Mouse (Mus musculus) C2C12 (cell line): ENCODE measurements around the gene Rps25. TPM values are rescaled to one million over a fixed set of nuclear protein-coding genes. Genes with fewer than 3 reads are reported as not detected.
A peak's percentile ranks its signal among the peaks of the same experiment; 100 is the strongest.
"Not testable (repeated sequence)": the region's sequence is repeated elsewhere in the genome, so short reads cannot be mapped to it uniquely, and the experiment has no call there.

ENCODE experiments used
- H3K27me3 ChIP-seq: one replicate; pipeline ENCODE4 v1.6.1; 2011; ENCODE audit not compliant: control insufficient read depth, insufficient read depth, insufficient read length
- H3K36me3 ChIP-seq: one replicate; pipeline ENCODE4 v1.6.1; 2011; ENCODE audit not compliant: control insufficient read depth, insufficient read depth
- H3K4me3 ChIP-seq: one replicate; pipeline ENCODE4 v1.5.1; 2011; ENCODE audit warnings: mild to moderate bottlenecking, control low read depth; ENCODE audit not compliant: poor library complexity, insufficient read depth, severe bottlenecking
- H3K79me2 ChIP-seq: one replicate; pipeline ENCODE4 v1.6.1; 2011; ENCODE audit not compliant: control insufficient read depth, insufficient read depth
- H3K79me3 ChIP-seq: one replicate; pipeline ENCODE4 v1.6.1; 2011; ENCODE audit warnings: low read depth, control low read depth
- H3ac ChIP-seq: one replicate; pipeline ENCODE3; 2011; ENCODE audit warnings: low read depth; ENCODE audit not compliant: control insufficient read depth, insufficient read length
- CEBPB ChIP-seq: IDR thresholded peaks from one replicate; pipeline ENCODE4 v1.6.1; 2011; ENCODE audit warnings: low read depth, mild to moderate bottlenecking, control low read depth, moderate library complexity
- CTCF ChIP-seq: IDR thresholded peaks from one replicate; pipeline ENCODE4 v1.5.1; 2011; ENCODE audit not compliant: control insufficient read depth, insufficient read depth, insufficient read length
- FOSL1 ChIP-seq: IDR thresholded peaks from one replicate; pipeline ENCODE4 v1.8.0; 2011; ENCODE audit warnings: mild to moderate bottlenecking, low read length; ENCODE audit not compliant: poor library complexity, insufficient read depth, severe bottlenecking
- MAX ChIP-seq: IDR thresholded peaks from one replicate; pipeline ENCODE4 v1.6.1; 2011; ENCODE audit warnings: mild to moderate bottlenecking, control low read depth
- MYOD1 ChIP-seq: IDR thresholded peaks from one replicate; pipeline ENCODE4 v1.6.1; 2011; ENCODE audit warnings: low read depth; ENCODE audit not compliant: control insufficient read depth, insufficient read length
- MYOG ChIP-seq: IDR thresholded peaks from one replicate; pipeline ENCODE4 v1.6.1; 2011; ENCODE audit not compliant: control insufficient read depth, insufficient read length; ENCODE audit errors: extremely low read depth
- USF1 ChIP-seq: IDR thresholded peaks from one replicate; pipeline ENCODE4 v1.6.1; 2011; ENCODE audit warnings: low read depth, mild to moderate bottlenecking, control low read depth, moderate library complexity
- polyA plus RNA-seq: library from polyadenylated mRNA; unstranded; fragments of >200 nt; fragmentation: generic; extraction: Trizol; gene quantifications from one replicate; pipeline ENCODE4 v1.2.1, GENCODE M21; 2012; ENCODE audit warnings: missing spikeins

Gene Rps25
- polyA plus RNA-seq, 1 experiment = 2,166 TPM

DNA sequence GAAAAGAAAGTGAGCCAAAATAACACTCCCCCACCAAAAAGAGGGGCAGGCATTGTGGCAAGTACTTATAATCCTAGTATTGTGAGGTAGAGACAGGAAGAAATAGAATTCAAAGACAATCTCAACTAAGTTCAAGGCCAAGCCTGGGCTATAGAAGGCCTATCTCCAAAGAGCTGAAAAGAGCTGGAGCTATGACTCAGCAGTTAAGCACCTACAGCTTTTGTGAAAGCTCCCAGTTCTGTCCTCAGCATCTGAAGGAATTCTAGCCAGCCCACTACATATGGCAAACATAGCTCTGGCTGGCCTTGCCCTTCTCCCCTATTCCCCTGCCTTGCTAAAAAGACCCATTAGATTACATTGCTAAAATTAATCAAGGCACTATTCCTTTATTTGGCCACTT, 33.6 kb upstream of the Rps25 start:
- H3K4me3 ChIP-seq = no peak overlapping the region
- H3K27me3 ChIP-seq = no peaks in the 10 kb centered on the region
- TF ChIP-seq MYOD1 (no peak), CTCF (no peak), FOSL1 (no peak), MYOG (no peak), CEBPB (no peak), MAX (no peak), USF1 (no peak)
- H3ac ChIP-seq = no peak overlapping the region
- peaks cover under 1% of the 10 kb centered on the region for H3K79me2 ChIP-seq
- H3K36me3 ChIP-seq = no peaks in the 10 kb centered on the region
- H3K79me3 ChIP-seq = no peaks in the 10 kb centered on the region

DNA sequence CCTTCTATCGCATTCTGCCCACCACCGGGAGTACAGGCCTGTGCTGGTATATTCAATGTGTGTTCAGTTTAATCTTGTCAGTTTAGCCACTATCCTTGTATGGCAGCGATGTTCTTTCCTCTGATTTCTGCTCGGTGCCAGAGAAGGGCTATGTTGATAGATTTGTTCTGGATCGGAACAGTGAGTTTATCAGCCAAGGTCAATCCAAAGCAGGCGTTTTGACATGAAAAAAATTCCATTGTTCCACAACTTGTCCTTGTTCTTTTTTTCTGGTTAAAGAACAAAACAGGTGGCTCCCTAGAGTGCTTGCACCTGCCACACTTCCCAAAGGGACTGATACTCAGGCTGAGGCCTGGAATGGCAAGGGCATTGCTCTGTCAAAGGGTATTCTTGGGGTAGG, 30.8 kb upstream of the Rps25 start:
- Histone ChIP-seq H3K79me3 (peaks cover 16% of the 10 kb centered on the region), H3K36me3 (peaks cover 5% of the 10 kb centered on the region), H3K27me3 (no peaks in the 10 kb centered on the region), H3K4me3 (no peak overlapping the region), H3ac (no peak overlapping the region), H3K79me2 (peaks cover 22% of the 10 kb centered on the region)
- TF ChIP-seq USF1 (no peak), CTCF (no peak), CEBPB (no peak), MYOD1 (no peak), FOSL1 (no peak), MYOG (no peak), MAX (no peak)

DNA sequence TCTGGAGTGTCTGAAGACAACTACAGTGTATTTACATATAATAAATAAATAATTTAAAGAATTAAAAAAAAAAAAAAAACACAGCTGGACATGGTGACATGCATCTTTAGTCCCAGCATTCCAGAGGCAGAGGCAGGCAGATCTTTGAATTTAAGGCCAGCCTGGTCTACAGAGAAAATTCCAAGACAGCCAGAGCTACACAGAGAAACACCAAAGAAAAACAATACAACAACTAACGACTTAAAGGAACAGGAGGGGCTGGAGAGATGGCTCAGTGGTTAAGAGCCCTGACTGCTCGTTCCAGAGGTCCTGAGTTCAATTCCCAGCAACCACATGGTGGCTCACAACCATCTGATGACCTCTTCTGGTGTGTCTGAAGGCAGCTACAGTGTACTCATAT, 29.6 kb upstream of the Rps25 start:
- H3ac ChIP-seq, H3K4me3 ChIP-seq, H3K27me3 ChIP-seq: not testable (repeated sequence)
- peaks cover 17% of the 10 kb centered on the region for H3K36me3 ChIP-seq
- H3K79me2 ChIP-seq = peaks cover 25% of the 10 kb centered on the region
- H3K79me3 ChIP-seq = peaks cover 19% of the 10 kb centered on the region

DNA sequence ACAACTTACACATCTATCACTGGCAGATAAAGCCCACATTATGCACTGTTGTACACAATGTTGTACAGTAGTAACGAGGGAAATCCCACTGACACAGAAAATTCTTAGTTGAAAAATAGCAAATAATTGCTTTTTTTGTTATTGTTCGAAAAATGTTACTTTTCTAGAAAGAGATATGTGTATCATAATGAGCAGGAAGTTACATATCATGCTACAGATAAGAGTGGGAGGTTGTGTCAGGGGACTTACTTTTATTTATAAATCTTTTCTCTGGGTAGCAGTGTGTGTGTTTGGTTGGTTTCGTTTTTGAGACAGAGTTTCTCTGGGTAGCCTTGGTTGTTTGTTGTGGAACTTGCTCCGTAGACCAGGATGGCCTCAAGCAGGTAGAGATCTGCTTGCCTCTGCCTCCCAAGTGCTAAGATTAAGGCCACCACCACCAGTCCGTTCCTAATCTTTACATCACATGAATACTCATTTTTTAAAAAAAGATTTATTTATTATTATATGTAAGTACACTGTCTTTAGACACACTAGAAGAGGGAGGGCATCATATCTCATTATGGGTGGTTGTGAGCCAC, 28.7 kb upstream of the Rps25 start:
- Histone ChIP-seq H3K27me3 (no peaks in the 10 kb centered on the region), H3K79me2 (peaks cover 25% of the 10 kb centered on the region), H3K36me3 (peaks cover 24% of the 10 kb centered on the region), H3K4me3 (peak overlapping the region; percentile 56), H3ac (peak overlapping the region; percentile 78), H3K79me3 (peaks cover 19% of the 10 kb centered on the region)
- TF ChIP-seq MYOD1 = no peak
- TF ChIP-seq USF1 = no peak
- TF ChIP-seq CEBPB = no peak
- no peak for TF ChIP-seq MYOG
- no peak for TF ChIP-seq FOSL1
- no peak for TF ChIP-seq CTCF
- TF ChIP-seq MAX = no peak

DNA sequence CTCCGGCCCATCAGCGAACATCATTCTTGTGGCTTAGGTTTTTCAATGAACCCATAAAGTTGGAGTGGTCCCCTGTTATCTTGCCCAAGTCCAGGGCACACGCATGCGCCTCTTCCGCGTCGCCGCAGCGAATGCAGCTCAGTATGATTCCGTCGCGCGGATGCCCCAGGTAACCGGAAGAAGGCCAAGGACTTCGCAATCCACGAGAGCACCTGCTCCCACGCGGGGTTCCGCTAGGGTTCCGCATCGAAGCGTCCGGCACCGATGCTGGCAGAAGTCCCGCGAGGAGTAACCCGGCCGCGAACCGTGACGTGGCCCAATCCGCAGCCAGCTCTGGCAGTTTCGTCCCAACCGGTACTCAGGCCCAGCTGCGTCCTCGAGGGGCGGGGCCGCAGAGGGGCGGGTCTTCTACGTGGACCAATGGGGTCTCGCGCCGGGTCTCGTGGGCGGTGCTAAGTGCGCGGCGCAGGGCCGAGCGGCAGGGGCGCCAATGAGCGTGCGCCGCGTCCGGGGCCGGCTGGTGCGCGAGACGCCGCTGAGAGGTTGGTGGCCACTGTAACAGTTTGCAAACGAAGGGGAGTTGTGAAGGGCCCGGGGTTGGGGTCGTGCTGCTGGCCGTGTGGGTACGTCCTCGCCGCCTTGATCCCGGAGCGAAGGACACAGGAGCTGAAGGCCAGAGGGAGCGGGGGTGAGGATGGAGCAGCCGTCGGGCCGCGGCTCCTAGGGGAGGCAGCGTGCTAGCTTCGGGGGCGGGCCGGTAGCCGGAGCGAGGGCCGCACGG, 27.7 kb upstream of the Rps25 start, which contains the start of gene Hyou1:
Hyou1 (plus strand) TSS at position 437 of the 781 bp plus-strand sequence.
- peak; percentile 86 for TF ChIP-seq MAX
- TF ChIP-seq MYOD1 = peak; percentile 16
- no peak for TF ChIP-seq USF1
- H3K36me3 ChIP-seq = peaks cover 30% of the 10 kb centered on the region
- H3K4me3 ChIP-seq = peak within 1 kb of the TSS; percentile 82
- H3ac ChIP-seq = peak within 1 kb of the TSS; percentile 84
- no peaks in the 10 kb centered on the region for H3K27me3 ChIP-seq
- H3K79me2 ChIP-seq = peaks cover 25% of the 10 kb centered on the region
- peaks cover 19% of the 10 kb centered on the region for H3K79me3 ChIP-seq

DNA sequence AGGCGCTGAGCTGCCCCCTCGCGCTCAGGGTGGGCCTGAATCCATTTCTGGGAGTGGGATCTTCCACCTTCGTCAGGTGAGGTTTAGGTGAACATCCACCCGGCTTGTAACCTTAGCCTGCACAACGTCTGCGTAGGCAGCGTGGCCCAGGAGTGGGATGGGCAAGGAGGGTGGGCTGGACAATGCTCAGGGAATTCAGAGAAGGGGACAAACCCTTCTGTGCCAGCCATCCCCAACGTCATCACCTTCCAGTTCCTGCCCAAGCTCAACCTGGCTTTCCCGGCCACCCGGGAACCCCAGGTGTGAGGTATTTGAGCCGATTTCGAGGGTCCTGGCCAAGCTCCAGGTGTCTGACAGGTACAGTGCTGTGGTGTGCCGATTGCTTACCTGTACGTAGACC, 27.1 kb upstream of the Rps25 start:
- H3ac ChIP-seq = peak overlapping the region; percentile 84
- no peaks in the 10 kb centered on the region for H3K27me3 ChIP-seq
- H3K79me2 ChIP-seq = peaks cover 25% of the 10 kb centered on the region
- peak overlapping the region; percentile 82 for H3K4me3 ChIP-seq
- TF ChIP-seq MYOD1 = no peak
- TF ChIP-seq FOSL1 = no peak
- no peak for TF ChIP-seq USF1
- TF ChIP-seq CEBPB = no peak
- TF ChIP-seq CTCF = no peak
- TF ChIP-seq MYOG = no peak
- TF ChIP-seq MAX = no peak
- peaks cover 36% of the 10 kb centered on the region for H3K36me3 ChIP-seq
- H3K79me3 ChIP-seq = peaks cover 19% of the 10 kb centered on the region
